Mouse (Mus musculus) CH12.LX (cell line): ENCODE results near the gene Aqp6. TPM values are rescaled to one million over a fixed set of nuclear protein-coding genes. Genes with fewer than 3 reads are reported as not detected.

Experiments used
- DNase-seq: peaks from one replicate; pipeline ENCODE4 v3.0.0-alpha.2; 2013; ENCODE audit errors: extremely low read depth
- H3K27ac ChIP-seq: 2 replicates; pipeline ENCODE4 v1.5.1; 2012; ENCODE audit warnings: low read depth, mild to moderate bottlenecking, control low read depth, moderate library complexity; ENCODE audit not compliant: insufficient read depth
- H3K27me3 ChIP-seq: replicated peaks from 2 replicates; pipeline ENCODE3; 2012; ENCODE audit warnings: inconsistent platforms
- H3K36me3 ChIP-seq, 2 experiments: replicated peaks in 1 of 2; 2 replicates each; pipeline versions ENCODE3 to v1.6.1; 2012; ENCODE audit warnings: inconsistent platforms in 1 of 2, low read length in 1 of 2, mild to moderate bottlenecking in 1 of 2, mixed read lengths in 1 of 2, moderate library complexity in 1 of 2; ENCODE audit not compliant: control insufficient read depth in 1 of 2, insufficient read depth in 1 of 2
- H3K4me1 ChIP-seq, 2 experiments: 2 replicates each; pipeline ENCODE4 v1.6.1; 2012; ENCODE audit warnings: inconsistent platforms in 1 of 2, moderate library complexity in 1 of 2; ENCODE audit not compliant: insufficient read depth in 2 of 2, control insufficient read depth in 1 of 2
- H3K4me2 ChIP-seq: 2 replicates; pipeline ENCODE4 v1.6.1; 2012; ENCODE audit warnings: low read depth, mild to moderate bottlenecking, control low read depth; ENCODE audit not compliant: poor library complexity, insufficient read depth, severe bottlenecking
- H3K4me3 ChIP-seq, 3 experiments: fragments of 150-350 bp in 1 of 3; sonication (generic) in 1 of 3; replicated peaks in 1 of 3; 2 replicates each; pipeline versions ENCODE3 to v1.5.1; 2011 to 2012; ENCODE audit warnings: low read depth in 2 of 3, low read length in 2 of 3, mild to moderate bottlenecking in 2 of 3, moderate library complexity in 2 of 3, control low read depth in 1 of 3, improper control_type of control experiment in 1 of 3, inconsistent platforms in 1 of 3, mixed read lengths in 1 of 3; ENCODE audit not compliant: poor library complexity in 1 of 3
- H3K79me2 ChIP-seq: replicated peaks from 2 replicates; pipeline ENCODE4 v1.6.1; 2012; ENCODE audit warnings: mild to moderate bottlenecking, moderate library complexity; ENCODE audit not compliant: control insufficient read depth, poor library complexity, insufficient read depth, severe bottlenecking; ENCODE audit errors: extremely low read depth
- H3K9ac ChIP-seq: 2 replicates; pipeline ENCODE4 v1.6.1; 2012; ENCODE audit warnings: low read depth, mild to moderate bottlenecking, control low read depth, moderate library complexity; ENCODE audit not compliant: insufficient read depth
- H3K9me3 ChIP-seq: replicated peaks from 2 replicates; pipeline ENCODE3; 2012; ENCODE audit warnings: low read length, inconsistent platforms, mixed read lengths
- CTCF ChIP-seq, 2 experiments: IDR thresholded peaks in 1 of 2; conservative IDR thresholded peaks in 1 of 2; 2 replicates each; pipeline ENCODE4 v1.5.1; 2011 to 2012; ENCODE audit warnings: low read depth in 2 of 2, low read length in 2 of 2, improper control_type of control experiment in 1 of 2, inconsistent platforms in 1 of 2, mild to moderate bottlenecking in 1 of 2, moderate library complexity in 1 of 2
- E2F4 ChIP-seq: IDR thresholded peaks from 2 replicates; pipeline ENCODE4 v1.6.1; 2011; ENCODE audit warnings: low read depth, low read length, improper control_type of control experiment; ENCODE audit not compliant: insufficient replicate concordance
- MAFK ChIP-seq: IDR thresholded peaks from 2 replicates; pipeline ENCODE4 v1.6.1; 2011; ENCODE audit warnings: low read length, improper control_type of control experiment; ENCODE audit not compliant: insufficient replicate concordance
- MAZ ChIP-seq: IDR thresholded peaks from 2 replicates; pipeline ENCODE4 v1.6.1; 2012; ENCODE audit warnings: low read depth, mild to moderate bottlenecking, inconsistent platforms, low read length, improper control_type of control experiment, moderate library complexity
- MXI1 ChIP-seq: IDR thresholded peaks from 2 replicates; pipeline ENCODE4 v1.6.1; 2011; ENCODE audit warnings: mild to moderate bottlenecking, low read depth, low read length, improper control_type of control experiment
- NRF1 ChIP-seq: IDR thresholded peaks from 2 replicates; pipeline ENCODE4 v1.6.1; 2014; ENCODE audit warnings: low read depth, mild to moderate bottlenecking, inconsistent platforms, low read length, improper control_type of control experiment, moderate library complexity
- RAD21 ChIP-seq: IDR thresholded peaks from 2 replicates; pipeline ENCODE4 v1.6.1; 2011; ENCODE audit warnings: low read depth, mild to moderate bottlenecking, low read length, improper control_type of control experiment, moderate library complexity
- RCOR1 ChIP-seq: conservative IDR thresholded peaks from 2 replicates; pipeline ENCODE4 v1.6.1; 2012; ENCODE audit warnings: low read depth, mild to moderate bottlenecking, inconsistent platforms, low read length, improper control_type of control experiment
- SMC3 ChIP-seq: IDR thresholded peaks from 2 replicates; pipeline ENCODE4 v1.6.1; 2011; ENCODE audit warnings: low read depth, low read length, improper control_type of control experiment
- TBP ChIP-seq: conservative IDR thresholded peaks from 2 replicates; pipeline ENCODE4 v1.6.1; 2011; ENCODE audit warnings: low read depth, low read length, improper control_type of control experiment
- ZKSCAN1 ChIP-seq: IDR thresholded peaks from 2 replicates; pipeline ENCODE4 v1.6.1; 2012; ENCODE audit warnings: low read depth, inconsistent platforms, low read length, improper control_type of control experiment, borderline replicate concordance
- ZMIZ1 ChIP-seq: IDR thresholded peaks from 2 replicates; pipeline ENCODE4 v1.6.1; 2012; ENCODE audit warnings: low read depth, mild to moderate bottlenecking, inconsistent platforms, low read length, improper control_type of control experiment
- dilution Hi-C: fragments of 300-500 bp; cut with MboI; formaldehyde crosslinking; loops from 2 replicates; pipeline ENCODE4 v1.14.3; 2020; ENCODE audit warnings: low sequenced_read_pairs; ENCODE audit not compliant: extremely low pct_unique_long_range_greater_than_20kb, extremely low pct_ligation_motif_present
- in situ Hi-C: fragments of 300-500 bp; cut with MboI; formaldehyde crosslinking; loops from 3 replicates; pipeline ENCODE4 v1.14.3; 2019; ENCODE audit warnings: low sequenced_read_pairs, low pct_ligation_motif_present, low pct_unique_long_range_greater_than_20kb, mixed read lengths
- polyA plus RNA-seq: library from polyadenylated mRNA; unstranded; fragments of >175 nt; gene quantifications from 2 replicates; pipeline ENCODE4 v1.2.1, GENCODE M21; 2012; ENCODE audit warnings: low read depth; ENCODE audit not compliant: insufficient read length
- total RNA-seq, 2 experiments: library from RNA; depleted of rRNA; stranded (reverse); fragments of 300-350 nt in 1 of 2; fragments of >200 nt in 1 of 2; gene quantifications; 2 replicates each; pipeline ENCODE4 v1.2.3; 2012 to 2014

Gene Aqp6
- total and polyA plus RNA-seq, 3 experiments, result not detected

DNA sequence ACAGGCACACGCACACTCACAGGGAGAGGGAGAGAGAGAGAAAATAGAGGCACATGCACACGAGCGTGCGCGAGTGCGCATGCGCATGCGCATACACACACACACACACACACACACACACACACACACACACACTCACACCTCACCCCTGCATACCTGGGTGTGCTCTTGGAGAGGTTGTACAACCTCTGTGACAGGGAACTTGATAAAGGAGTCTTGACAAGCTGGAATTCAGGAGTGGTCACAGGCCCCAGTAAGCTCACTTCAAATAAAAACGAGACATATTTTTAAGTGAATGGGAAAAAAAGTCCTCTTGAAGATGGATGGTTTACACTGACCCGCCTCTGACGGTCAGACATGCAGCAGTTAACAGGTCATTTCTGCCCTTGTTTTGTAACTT lies 20.9 kb downstream of the Aqp6 start:
- no peak overlapping the region for H3K4me3 ChIP-seq
- dilution Hi-C loops (no loop called here), in situ Hi-C loops (no loop called here)
- no peaks in the 10 kb centered on the region for H3K79me2 ChIP-seq
- no peak overlapping the region for H3K4me2 ChIP-seq
- no peak for TF ChIP-seq ZMIZ1
- TF ChIP-seq E2F4, result no peak
- DNase-seq, result no peak
- no peaks in the 10 kb centered on the region for H3K27me3 ChIP-seq
- H3K9me3 ChIP-seq, result no peaks in the 10 kb centered on the region
- H3K27ac ChIP-seq, result no peak overlapping the region
- H3K9ac ChIP-seq, result no peak overlapping the region
- H3K4me1 ChIP-seq, result peaks cover 4 to 13% of the 10 kb centered on the region in 2 experiments
- peaks cover 50 to 72% of the 10 kb centered on the region in 2 experiments for H3K36me3 ChIP-seq

DNA sequence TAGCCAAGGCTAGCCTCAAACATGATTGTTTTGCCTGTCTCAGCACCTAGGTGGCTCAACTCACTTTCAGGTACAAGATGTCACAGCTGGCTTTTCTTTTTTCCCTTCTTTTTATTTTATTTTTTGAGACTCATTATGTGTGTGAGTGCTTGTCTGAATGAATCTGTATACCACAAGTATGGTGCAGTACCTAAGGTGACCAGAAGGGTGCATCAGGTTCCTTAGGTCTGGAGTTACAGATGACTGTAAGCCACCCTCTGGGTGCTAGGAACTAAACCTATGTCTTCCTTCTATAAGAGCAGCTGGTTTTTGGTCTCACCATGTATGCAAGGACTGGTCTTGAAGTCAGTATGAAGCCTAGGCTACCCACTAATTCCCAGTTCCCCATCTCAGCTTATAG lies 30.4 kb downstream of the Aqp6 start:
- in situ Hi-C loops (no loop called here), dilution Hi-C loops (no loop called here)
- H3K4me3 ChIP-seq, result no peak overlapping the region
- H3K79me2 ChIP-seq, result no peaks in the 10 kb centered on the region
- no peaks in the 10 kb centered on the region for H3K27me3 ChIP-seq
- H3K4me2 ChIP-seq, result no peak overlapping the region
- H3K36me3 ChIP-seq, result peaks cover 70 to 90% of the 10 kb centered on the region in 2 experiments
- H3K9me3 ChIP-seq, result peaks cover 8% of the 10 kb centered on the region
- peak; percentile 58 for DNase-seq
- no peak overlapping the region for H3K9ac ChIP-seq
- H3K4me1 ChIP-seq, result no peaks in the 10 kb centered on the region; a peak in 1 of 4 replicates
- no peak overlapping the region for H3K27ac ChIP-seq
- peak; percentile 37 for TF ChIP-seq SMC3
- TF ChIP-seq CTCF (conservative IDR thresholded peaks at IDR 0.05 in 1 of 2, IDR thresholded peaks at IDR 0.05 in 1 of 2; ENCODE audit: low read depth in 2 of 2, low read length in 2 of 2), result peak; percentile 54 to 79
- TF ChIP-seq TBP, result no peak
- peak; percentile 37 for TF ChIP-seq RAD21
- no peak for TF ChIP-seq MAZ
- no peak for TF ChIP-seq E2F4
- no peak for TF ChIP-seq MXI1
- TF ChIP-seq RCOR1, result no peak
- TF ChIP-seq MAFK, result no peak

DNA sequence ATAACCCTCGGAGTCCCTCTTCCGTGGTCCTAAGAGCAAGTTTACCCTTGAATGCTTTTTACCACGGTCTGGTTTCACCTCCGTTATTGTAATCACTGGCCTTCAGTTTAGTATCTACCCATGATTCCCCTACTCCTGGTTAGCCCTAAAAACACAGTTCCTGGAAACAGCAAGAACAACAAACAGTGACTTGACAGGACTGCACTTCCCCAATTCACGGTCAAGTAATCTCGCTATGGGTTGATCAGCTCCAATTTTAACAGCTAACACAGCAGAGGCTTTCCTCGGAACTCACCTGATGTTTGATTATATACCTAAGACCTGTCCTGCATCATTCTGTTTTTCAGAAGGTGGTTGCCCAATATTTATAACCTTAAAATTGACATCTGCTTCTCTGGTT lies 33.5 kb downstream of the Aqp6 start:
- H3K9me3 ChIP-seq, result peaks cover 8% of the 10 kb centered on the region
- H3K79me2 ChIP-seq, result no peaks in the 10 kb centered on the region; the same call in 1 of the 2 replicates
- H3K27ac ChIP-seq, result no peak overlapping the region
- peaks cover 67 to 91% of the 10 kb centered on the region in 2 experiments for H3K36me3 ChIP-seq
- no peak overlapping the region for H3K4me2 ChIP-seq
- in situ Hi-C loops, result no loop called here
- TF ChIP-seq NRF1, result no peak
- no peak for TF ChIP-seq ZKSCAN1
- no peak overlapping the region for H3K9ac ChIP-seq
- no peak overlapping the region for H3K4me3 ChIP-seq
- no peaks in the 10 kb centered on the region for H3K27me3 ChIP-seq
- DNase-seq, result no peak
- dilution Hi-C loops, result no loop called here
- no peaks in the 10 kb centered on the region; a peak in 1 of 4 replicates for H3K4me1 ChIP-seq
